Mouse (Mus musculus): ENCODE results near the gene Usp9x. TPM values are rescaled to one million over a fixed set of nuclear protein-coding genes. Genes with fewer than 3 reads are reported as not detected.

Usp9x gene
- 68.8 and 72.5 TPM in 2 replicates for polyA plus RNA-seq (2016; fragmentation: Nextera tagmentation; extraction: Ambion mirVana)

DNA sequence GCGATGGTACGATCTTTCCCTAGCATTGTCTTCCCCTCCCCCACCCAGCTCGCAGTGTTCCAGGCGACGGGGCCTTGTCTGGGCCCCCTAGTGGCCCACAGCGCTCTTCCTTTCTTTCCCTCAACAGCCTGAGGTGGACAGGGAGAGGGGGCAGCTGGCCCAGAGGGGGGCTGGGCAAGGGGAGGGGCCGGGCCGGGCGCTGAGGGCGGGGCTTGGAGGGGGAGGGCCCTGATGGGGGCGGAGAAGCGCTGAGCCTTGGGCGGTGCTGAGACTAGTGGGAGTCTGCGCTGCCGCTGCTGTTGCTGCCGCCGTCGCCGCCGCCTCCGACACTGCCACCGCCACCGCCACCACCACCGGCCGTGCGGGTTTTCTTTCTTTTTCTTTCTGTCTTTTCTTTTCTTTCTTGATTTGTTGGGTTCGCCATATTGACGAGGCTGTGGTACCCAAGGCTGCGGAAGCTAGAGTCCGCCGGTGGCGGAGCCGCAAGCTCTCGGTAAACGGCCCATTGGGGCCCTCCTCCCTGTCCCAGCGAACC, at the start of gene Usp9x:
Gene Usp9x (plus strand): TSS at position 258 of the 535 bp plus-strand sequence.
- Histone ChIP-seq H3K27ac (replicated peaks) (peak within 1 kb of the TSS; percentile 96), H3K36me3 (no peaks in the 10 kb centered on the region), H3K4me2 (replicated peaks) (peak within 1 kb of the TSS; percentile 53), H3K27me3 (peaks cover 3% of the 10 kb centered on the region), H3K4me3 (peak within 1 kb of the TSS; percentile 72), H3K4me1 (no peaks in the 10 kb centered on the region), H3K9me3 (no peaks in the 10 kb centered on the region), H3K9ac (replicated peaks) (peak within 1 kb of the TSS; percentile 87)
- peak; percentile 92 for ATAC-seq (ENCODE audit: low FRiP score, low read depth)
- WGBS: 24% methylated on average over 34 of the region's 36 CpGs

DNA sequence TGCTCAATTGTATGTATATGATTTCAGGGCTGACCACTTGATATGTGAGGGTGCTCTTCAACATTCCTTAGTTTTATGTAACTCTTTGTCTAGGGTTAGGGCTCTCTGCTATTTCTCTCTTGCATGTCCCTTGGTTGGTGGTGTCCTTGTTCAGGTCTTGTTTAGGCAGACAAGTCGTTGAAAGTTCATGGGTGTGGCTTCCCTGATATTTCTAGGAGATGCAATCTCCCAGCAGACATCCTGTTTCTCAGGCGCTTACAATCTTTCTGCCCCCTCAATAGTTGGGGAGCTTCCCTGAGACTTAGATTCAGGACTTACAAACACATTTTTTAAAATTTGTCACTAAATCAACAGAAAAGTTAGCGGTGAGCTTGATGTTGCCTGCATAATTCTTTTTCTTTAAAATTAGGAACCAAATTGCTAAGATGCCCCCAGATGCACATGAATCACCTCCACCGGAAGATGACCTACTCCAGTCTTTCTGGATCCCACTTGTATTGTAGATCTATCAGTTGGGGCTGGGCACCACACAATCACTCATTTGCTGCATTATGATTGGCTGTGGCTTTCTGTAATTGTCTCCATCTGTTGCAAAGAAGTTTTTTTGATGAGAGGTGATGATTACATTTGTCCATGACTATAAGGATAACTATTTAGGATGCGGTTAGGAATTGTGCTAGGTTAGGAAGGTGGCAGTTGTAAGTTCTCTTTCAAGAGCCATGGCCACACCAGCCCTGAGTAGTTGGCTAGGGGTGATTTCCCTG, 48.6 kb upstream of the Usp9x start:
- H3K27ac ChIP-seq (replicated peaks): no peak overlapping the region
- H3K36me3 ChIP-seq: no peaks in the 10 kb centered on the region
- WGBS: 89% methylated on average over 5 of the region's 5 CpGs
- H3K4me3 ChIP-seq: no peak overlapping the region
- no peaks in the 10 kb centered on the region for H3K4me1 ChIP-seq
- H3K4me2 ChIP-seq (replicated peaks): no peak overlapping the region
- H3K27me3 ChIP-seq: no peaks in the 10 kb centered on the region; the same call in 1 of the 2 replicates
- no peaks in the 10 kb centered on the region for H3K9me3 ChIP-seq
- no peak overlapping the region for H3K9ac ChIP-seq (replicated peaks)
- ATAC-seq (ENCODE audit: low FRiP score, low read depth): no peak

DNA sequence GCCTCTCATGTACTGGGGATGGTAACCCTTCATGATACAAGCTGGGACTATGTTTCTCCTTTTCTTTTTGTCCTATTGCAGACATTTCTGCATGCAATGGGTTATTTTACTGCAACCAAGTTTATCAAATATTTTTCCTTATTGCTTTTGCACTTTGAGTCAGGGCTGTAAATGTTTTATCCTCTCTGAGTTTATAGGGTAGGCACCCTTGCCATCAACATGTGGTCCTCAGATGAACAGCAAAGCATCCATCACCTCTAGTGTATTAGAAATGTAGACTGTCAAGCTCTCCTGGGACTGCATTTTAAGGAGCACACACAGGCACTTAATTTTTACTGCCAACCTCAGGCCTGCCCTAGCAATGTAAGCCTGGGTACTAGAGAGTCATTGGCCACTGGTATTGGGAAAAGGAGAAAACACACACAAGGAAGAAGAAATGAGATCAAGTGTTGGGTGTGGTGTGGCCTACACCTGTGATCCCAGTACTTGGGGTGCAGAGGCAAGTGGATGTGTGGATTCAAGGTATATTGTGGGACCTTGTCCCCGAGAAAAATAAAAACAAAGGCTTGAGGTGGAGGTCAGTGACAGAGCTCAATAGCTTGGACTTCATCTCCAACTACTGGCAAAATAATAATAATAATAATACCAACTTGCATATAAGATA, 46.6 kb upstream of the Usp9x start:
- no peaks in the 10 kb centered on the region for H3K4me1 ChIP-seq
- ATAC-seq (ENCODE audit: low FRiP score, low read depth): no peak
- 82% methylated on average over 1 of the region's 1 CpGs for WGBS
- H3K36me3 ChIP-seq: no peaks in the 10 kb centered on the region
- no peaks in the 10 kb centered on the region for H3K9me3 ChIP-seq
- no peak overlapping the region for H3K9ac ChIP-seq (replicated peaks)
- no peak overlapping the region for H3K4me2 ChIP-seq (replicated peaks)
- no peak overlapping the region for H3K27ac ChIP-seq (replicated peaks)
- no peaks in the 10 kb centered on the region; the same call in 1 of the 2 replicates for H3K27me3 ChIP-seq
- no peak overlapping the region for H3K4me3 ChIP-seq

DNA sequence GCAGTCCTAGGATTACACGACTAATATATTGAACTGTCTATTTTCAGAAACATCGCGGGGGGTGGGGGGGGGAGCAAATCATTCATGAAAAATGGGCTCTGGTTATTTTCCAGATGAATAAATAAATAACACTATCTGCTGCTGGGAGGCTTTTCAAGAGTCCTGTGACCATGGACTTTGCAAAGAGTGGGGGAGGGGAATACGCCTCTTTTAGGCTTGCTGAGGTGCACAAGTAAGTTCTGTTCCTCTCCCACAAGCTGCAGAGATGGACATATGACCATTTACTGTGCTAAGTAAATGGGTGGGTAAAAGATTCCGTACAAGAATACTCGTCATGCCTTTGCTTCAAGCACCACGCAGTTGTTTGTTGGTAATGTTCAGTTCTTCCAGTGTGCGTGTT, 46.0 kb upstream of the Usp9x start:
- Histone ChIP-seq H3K27ac (replicated peaks) (no peak overlapping the region), H3K4me2 (replicated peaks) (no peak overlapping the region), H3K27me3 (no peaks in the 10 kb centered on the region; the same call in 1 of the 2 replicates), H3K9ac (replicated peaks) (no peak overlapping the region), H3K9me3 (no peaks in the 10 kb centered on the region), H3K36me3 (no peaks in the 10 kb centered on the region), H3K4me3 (no peak overlapping the region), H3K4me1 (no peaks in the 10 kb centered on the region)
- 82% methylated on average over 8 of the region's 8 CpGs for WGBS
- no peak for ATAC-seq (ENCODE audit: low FRiP score, low read depth)

DNA sequence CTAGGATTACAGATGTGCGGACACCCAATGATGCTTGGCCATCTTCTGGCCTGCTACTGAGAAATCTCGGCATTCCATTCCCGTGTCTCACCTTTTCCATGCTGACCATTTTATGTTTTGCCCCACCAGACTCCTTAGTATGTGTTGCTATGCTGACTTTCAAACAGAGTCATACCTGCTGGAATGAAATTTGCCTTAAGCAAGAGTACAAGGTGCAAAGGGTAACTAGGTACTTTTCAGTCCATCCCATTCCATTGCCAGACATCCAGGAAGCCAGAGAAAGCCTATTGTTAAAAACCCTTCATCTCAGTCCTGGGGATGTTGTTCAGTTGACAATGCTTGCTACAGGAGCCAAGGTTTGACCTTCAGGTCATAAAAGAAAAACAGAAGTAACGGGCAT, 43.1 kb upstream of the Usp9x start:
- WGBS: 89% methylated on average over 4 of the region's 4 CpGs
- no peak overlapping the region for H3K4me2 ChIP-seq (replicated peaks)
- H3K27me3 ChIP-seq: no peaks in the 10 kb centered on the region; the same call in 1 of the 2 replicates
- H3K4me3 ChIP-seq: no peak overlapping the region
- no peak for ATAC-seq (ENCODE audit: low FRiP score, low read depth)
- H3K27ac ChIP-seq (replicated peaks): no peak overlapping the region
- no peaks in the 10 kb centered on the region for H3K9me3 ChIP-seq
- no peaks in the 10 kb centered on the region for H3K4me1 ChIP-seq
- H3K9ac ChIP-seq (replicated peaks): no peak overlapping the region
- no peaks in the 10 kb centered on the region for H3K36me3 ChIP-seq

DNA sequence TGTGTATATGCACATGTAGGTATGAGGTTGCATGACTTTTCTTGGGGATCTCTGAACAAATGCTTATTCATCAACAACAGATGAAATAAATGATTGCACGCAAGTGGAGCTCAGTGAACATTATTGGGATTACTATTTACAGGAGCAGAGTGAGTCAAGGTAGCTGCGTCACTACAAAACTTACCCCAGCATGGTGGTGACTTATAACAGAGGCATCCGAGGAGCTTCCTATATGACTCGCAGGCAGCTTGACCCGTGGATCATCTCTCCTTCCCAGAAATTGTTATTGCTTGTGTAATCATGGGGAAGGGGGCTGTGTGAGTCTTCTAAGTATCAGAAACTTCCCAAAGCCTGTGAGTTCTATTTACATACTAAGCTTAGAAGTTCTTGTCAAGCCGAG, 41.3 kb upstream of the Usp9x start:
- WGBS: 89% methylated on average over 6 of the region's 6 CpGs
- H3K36me3 ChIP-seq: no peaks in the 10 kb centered on the region
- no peaks in the 10 kb centered on the region; the same call in 1 of the 2 replicates for H3K27me3 ChIP-seq
- H3K4me3 ChIP-seq: no peak overlapping the region
- H3K4me2 ChIP-seq (replicated peaks): no peak overlapping the region
- ATAC-seq (ENCODE audit: low FRiP score, low read depth): no peak
- no peak overlapping the region for H3K9ac ChIP-seq (replicated peaks)
- no peaks in the 10 kb centered on the region for H3K4me1 ChIP-seq
- no peak overlapping the region for H3K27ac ChIP-seq (replicated peaks)
- H3K9me3 ChIP-seq: no peaks in the 10 kb centered on the region

DNA sequence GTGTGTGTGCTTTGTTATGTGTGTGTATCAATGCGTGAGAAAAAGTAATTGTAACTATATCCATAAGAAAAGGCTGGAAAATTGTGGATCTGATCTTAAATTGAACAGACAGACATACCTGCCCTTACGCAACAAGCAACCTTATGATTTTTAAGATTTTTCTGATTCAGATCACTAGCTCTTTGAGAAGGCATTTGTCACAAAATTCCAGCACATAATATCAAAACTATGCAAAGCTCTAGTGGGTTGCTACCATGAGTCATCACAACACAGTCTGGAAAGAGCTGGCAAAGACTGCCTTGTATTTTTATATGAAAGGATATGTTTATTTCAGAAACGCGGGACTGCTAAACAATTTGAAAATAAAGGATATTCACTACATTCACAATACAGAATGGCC, 34.2 kb upstream of the Usp9x start:
- Histone ChIP-seq H3K4me1 (no peaks in the 10 kb centered on the region), H3K4me3 (no peak overlapping the region), H3K27me3 (peaks cover 5% of the 10 kb centered on the region; the same call in 1 of the 2 replicates), H3K36me3 (no peaks in the 10 kb centered on the region), H3K4me2 (replicated peaks) (no peak overlapping the region), H3K9ac (replicated peaks) (no peak overlapping the region), H3K27ac (replicated peaks) (no peak overlapping the region), H3K9me3 (no peaks in the 10 kb centered on the region)
- WGBS: 87% methylated on average over 4 of the region's 4 CpGs
- ATAC-seq (ENCODE audit: low FRiP score, low read depth): no peak

DNA sequence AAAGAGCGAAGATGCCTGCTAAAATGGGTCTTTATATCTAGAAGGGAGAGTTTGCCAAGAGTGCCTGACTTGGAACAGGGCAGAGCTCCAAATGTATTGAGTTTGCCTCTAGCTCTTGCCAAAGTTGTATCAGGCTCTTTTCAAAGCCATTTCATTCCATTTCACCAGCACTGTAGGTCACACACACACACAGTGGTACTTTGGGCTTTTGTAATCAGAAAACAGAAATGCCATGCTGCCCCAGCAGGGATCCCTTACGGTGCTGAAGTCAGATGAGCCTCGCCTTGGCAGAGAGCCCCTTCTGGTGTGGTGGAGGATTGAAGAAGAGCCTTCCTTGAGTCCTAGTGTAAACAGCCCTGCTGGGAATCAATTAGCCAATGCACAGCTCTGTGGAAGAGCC, 32.1 kb upstream of the Usp9x start:
- Histone ChIP-seq H3K4me3 (no peak overlapping the region), H3K36me3 (no peaks in the 10 kb centered on the region), H3K4me2 (replicated peaks) (no peak overlapping the region), H3K4me1 (no peaks in the 10 kb centered on the region), H3K9ac (replicated peaks) (no peak overlapping the region), H3K27ac (replicated peaks) (no peak overlapping the region), H3K9me3 (no peaks in the 10 kb centered on the region), H3K27me3 (peaks cover 5% of the 10 kb centered on the region; the same call in 1 of the 2 replicates)
- WGBS: 45% methylated on average over 3 of the region's 3 CpGs
- no peak for ATAC-seq (ENCODE audit: low FRiP score, low read depth)

DNA sequence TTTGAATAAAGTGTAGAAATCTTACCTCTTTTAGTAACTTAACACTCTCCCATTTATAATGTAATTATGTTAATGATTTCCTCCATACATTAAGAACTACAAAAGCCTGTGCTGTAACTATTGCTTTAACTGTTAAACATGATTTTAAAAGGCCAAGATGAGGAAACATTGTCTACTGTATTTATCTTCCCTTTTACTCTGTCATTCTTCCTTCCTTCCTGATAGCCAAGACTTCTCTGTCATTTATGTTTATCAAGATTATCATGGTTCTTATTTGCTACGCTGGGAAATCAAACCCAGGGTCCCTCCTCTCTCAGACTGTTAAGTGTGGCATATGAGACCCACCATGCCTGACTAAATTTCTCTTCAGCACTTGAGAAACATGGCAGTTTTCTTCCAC, 30.9 kb upstream of the Usp9x start:
- 31% methylated on average over 1 of the region's 1 CpGs for WGBS
- Histone ChIP-seq H3K4me3 (no peak overlapping the region), H3K27me3 (peaks cover 5% of the 10 kb centered on the region; the same call in 1 of the 2 replicates), H3K4me2 (replicated peaks) (no peak overlapping the region), H3K9me3 (no peaks in the 10 kb centered on the region), H3K9ac (replicated peaks) (no peak overlapping the region), H3K4me1 (no peaks in the 10 kb centered on the region), H3K27ac (replicated peaks) (no peak overlapping the region), H3K36me3 (no peaks in the 10 kb centered on the region)
- no peak for ATAC-seq (ENCODE audit: low FRiP score, low read depth)

DNA sequence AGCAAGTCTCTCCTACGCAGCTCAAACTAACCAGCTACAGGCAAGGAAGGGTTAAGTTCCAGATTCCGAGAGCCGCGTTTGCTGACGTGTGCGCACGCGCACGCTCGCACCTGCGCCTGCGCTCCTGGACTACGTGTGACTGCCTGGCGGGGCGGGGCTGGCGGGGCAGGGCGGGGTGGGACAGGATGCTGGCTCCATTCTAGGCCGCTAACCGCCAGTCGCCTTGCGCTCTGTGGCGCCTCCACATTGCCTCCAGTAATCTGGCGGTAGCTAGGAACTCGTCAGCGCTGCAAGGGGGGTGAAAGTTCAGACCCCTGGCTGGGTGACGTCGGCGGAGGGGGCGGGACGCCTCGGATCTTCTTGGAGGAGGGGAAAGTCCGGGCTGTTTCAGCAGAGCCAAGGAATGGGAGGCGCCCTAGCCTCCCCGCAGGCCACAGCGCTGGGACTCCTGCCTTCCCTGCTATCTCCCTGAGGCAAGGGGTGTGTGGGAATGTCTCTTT, 29.6 kb upstream of the Usp9x start:
- Histone ChIP-seq H3K4me1 (no peaks in the 10 kb centered on the region), H3K27ac (replicated peaks) (peak overlapping the region; percentile 85), H3K4me2 (replicated peaks) (peak overlapping the region; percentile 52), H3K4me3 (peak overlapping the region; percentile 47), H3K27me3 (peaks cover 5% of the 10 kb centered on the region; the same call in 1 of the 2 replicates), H3K9me3 (no peaks in the 10 kb centered on the region), H3K9ac (replicated peaks) (peak overlapping the region; percentile 51), H3K36me3 (no peaks in the 10 kb centered on the region)
- 11% methylated on average over 35 of the region's 35 CpGs for WGBS
- ATAC-seq (ENCODE audit: low FRiP score, low read depth): peak; percentile 99

DNA sequence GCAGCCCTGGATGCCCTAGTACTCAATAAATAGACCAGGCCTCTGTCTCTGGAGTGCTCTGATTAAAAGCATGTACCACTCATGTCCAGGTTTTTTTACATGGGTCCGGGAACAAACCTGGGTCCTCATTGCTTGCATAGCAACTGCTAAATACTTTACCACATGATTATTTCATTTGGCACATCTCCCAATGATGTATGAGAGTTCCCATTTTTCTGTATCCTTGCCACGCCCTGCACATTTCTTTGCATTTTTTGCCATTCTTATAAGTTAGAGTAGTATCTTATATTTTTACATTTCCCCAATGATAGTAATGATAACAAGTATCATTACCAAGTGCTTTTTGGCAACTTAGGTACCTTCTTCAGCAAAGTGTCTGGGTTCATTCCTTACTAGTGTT, 27.5 kb upstream of the Usp9x start:
- no peak overlapping the region for H3K4me2 ChIP-seq (replicated peaks)
- peaks cover 5% of the 10 kb centered on the region; the same call in 1 of the 2 replicates for H3K27me3 ChIP-seq
- no peaks in the 10 kb centered on the region for H3K9me3 ChIP-seq
- H3K4me1 ChIP-seq: no peaks in the 10 kb centered on the region
- H3K27ac ChIP-seq (replicated peaks): no peak overlapping the region
- 84% methylated on average over 2 of the region's 2 CpGs for WGBS
- no peak overlapping the region for H3K4me3 ChIP-seq
- H3K9ac ChIP-seq (replicated peaks): no peak overlapping the region
- H3K36me3 ChIP-seq: no peaks in the 10 kb centered on the region
- no peak for ATAC-seq (ENCODE audit: low FRiP score, low read depth)

DNA sequence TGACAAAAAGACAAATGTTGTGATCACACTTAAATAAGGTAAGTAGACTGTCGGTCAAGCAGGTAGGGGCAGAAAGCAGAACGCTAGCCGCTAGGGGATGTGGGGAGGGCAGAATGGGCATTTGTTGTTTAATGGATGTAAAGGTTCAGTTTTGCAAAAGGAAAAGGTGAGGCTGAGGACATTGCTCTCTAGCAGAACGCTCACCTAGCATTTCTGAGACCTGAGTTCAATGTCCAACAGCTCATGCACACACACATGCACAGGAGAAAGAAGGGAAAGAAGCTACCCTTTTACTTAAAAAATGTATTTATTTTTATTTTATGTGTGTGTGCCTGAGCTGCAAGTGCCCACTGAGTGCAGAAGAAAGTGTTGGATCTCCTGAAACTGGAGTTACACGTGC, 26.6 kb upstream of the Usp9x start:
- H3K4me3 ChIP-seq: no peak overlapping the region
- 78% methylated on average over 5 of the region's 5 CpGs for WGBS

More for the DNA sequence above, 26.6 kb upstream of the Usp9x start:
- H3K4me1 ChIP-seq: no peaks in the 10 kb centered on the region
- H3K27me3 ChIP-seq: no peaks in the 10 kb centered on the region
- no peaks in the 10 kb centered on the region for H3K36me3 ChIP-seq
- no peak for ATAC-seq (ENCODE audit: low FRiP score, low read depth)
- no peaks in the 10 kb centered on the region for H3K9me3 ChIP-seq
- no peak overlapping the region for H3K27ac ChIP-seq (replicated peaks)
- H3K9ac ChIP-seq (replicated peaks): no peak overlapping the region
- H3K4me2 ChIP-seq (replicated peaks): no peak overlapping the region

All from midbrain, embryonic 12.5 days (tissue).